Mouse (Mus musculus) urinary bladder, adult 18-20 months (tissue): ENCODE measurements around the gene Hist1h2ba.

Experiments
- DNase-seq, 2 experiments: peaks; one replicate each; pipeline ENCODE4 v3.0.0; 2022; ENCODE audit warnings: low spot score in 2 of 2, mixed read lengths in 2 of 2

The Hist1h2ba gene

DNA sequence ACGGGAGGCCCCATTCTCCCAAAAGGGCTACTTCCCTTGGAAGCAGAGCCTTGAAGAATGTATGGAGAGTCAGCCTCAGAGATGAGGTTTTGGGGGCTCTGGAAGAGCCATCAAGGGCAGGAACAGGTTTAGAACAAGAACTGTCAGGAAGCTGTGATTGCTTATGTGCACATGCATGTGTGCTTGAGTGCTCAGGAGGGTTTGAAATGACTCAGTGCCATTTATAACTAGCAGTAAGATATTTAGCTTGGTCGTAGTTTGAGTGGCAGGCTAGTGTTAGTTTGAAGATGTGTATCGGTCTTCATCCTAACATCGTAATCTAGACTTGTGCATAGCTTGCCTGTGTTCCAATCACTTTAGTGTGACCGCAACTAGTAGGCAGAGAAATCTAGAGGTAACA lies 27.1 kb downstream of the Hist1h2ba start:
- DNase-seq, result no peak

DNA sequence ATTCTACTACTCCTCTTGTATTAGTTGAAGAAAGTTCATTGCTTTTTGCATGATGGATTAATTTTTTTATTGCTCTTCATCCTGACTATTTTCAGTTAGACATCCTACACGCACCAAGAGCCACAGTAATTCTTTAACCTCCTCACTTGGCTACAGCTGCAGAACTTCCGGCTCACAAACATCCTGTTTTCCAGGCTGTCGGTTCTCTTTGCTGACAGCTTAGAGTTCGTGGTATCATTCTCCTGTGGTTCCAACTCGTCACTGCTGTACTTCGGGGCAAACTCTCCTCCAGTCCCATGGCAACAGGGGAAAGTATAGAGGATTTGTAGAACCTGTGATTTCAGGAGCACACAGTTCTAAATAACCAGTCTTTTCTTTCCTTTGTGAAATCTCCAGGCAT lies 35.7 kb downstream of the Hist1h2ba start:
- DNase-seq, result no peak

DNA sequence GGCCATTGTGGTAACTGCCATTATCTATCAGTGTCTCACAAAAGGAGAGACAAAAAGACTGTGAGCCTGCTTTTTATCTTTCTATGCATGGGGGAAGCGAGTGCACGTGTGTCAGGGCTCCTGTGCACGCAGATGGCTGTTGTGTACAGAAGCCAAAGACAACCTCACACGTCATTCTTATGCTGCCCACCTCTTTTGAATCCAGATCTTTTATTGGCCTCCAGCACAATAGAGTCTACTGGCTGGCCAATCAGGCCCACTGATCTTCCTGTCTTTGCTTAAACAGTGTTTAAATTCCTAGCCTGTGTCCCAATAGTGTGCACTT lies 40.7 kb downstream of the Hist1h2ba start:
- DNase-seq, result no peak

DNA sequence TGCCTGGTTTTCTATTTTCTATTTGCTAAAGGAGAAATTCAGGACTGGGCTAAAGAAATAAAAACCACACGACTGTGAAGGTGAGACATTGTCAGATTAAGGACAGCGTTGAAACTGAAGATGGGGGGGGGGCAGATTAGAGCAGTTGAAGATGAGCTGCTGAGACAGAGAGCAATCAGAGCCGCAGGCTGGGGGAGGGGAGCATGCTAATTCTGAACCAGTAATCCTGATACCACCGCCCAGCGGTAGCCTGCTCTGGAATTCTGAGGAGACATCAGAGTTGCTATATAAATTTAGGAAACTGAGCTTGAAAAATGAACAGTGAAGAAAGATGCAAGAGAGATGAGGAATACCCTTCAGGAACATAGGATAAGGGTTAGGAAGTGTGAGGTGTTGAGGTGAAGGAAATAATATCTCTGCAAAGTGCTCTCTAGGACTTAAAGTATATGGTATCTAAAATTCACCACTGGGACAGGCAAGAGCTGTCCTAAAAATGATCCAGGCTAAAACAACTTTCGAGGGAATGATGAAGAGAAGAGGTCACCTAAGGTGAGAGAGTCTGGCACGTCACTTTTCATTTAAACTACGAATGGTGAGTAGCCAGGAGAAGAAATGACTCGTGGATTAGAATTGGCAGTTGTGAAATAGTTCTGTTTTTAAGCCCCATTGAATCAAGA lies 41.2 kb downstream of the Hist1h2ba start:
- DNase-seq, result no peak

DNA sequence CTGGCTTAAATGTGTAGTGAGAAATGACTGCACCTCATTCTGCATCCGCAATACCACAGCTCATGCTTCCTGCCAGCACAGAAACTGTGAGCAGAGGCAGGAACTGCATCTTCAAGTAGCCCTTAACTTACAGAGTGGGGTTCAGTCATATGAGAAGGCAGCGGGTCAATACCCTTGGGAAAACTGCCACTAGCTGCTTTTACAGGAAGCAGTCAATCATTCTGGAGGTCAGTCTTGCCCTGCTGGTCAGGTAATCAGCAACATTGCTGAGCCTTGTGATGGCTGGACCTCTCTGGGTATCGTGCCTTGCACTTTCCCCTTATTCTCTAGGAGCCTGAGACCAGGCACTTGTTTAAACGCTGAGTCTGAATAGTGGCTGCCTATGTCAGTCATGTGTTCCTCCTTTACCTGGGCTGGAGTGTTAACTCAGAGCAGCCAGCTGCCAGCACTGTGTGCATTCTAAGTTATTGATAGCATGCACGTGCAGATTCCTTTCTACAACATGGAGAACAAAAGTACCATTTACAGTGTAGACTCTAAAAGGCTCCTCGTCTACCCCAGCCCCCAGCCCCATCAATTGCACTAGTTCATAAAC lies 44.8 kb downstream of the Hist1h2ba start:
- DNase-seq, result no peak

DNA sequence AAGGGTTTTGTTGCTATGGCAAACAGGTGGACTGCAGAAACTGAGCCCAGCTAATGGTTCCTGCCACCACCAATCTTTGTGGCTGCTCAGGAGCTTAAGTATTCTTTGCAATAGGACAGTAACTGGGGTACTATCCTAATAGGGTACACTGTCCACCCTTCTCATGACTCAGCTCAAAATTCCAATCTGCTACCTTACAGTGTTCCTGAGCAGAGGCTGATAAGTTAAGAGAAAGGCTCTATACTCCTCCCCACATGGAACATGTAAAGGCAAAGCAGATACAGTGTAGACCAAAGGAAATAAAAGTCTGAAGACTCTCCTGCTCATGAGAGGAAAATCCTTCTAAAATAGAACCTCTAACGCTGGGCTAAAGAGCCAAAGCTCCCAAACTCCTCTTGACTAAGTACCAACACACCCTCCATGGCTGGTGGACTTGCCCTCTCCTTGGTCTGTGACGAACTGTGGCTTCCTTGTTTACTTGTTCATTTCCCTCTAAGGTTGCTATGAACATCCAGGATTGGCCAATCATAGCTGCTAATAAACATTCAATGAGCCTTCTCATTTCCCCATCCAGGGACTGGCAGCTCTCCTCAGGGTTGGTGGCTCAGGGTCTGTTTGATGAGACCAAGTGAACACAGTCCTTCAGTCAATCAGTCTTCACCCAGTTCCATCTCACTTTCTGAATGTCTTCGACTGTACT lies 46.8 kb downstream of the Hist1h2ba start:
- no peak for DNase-seq

DNA sequence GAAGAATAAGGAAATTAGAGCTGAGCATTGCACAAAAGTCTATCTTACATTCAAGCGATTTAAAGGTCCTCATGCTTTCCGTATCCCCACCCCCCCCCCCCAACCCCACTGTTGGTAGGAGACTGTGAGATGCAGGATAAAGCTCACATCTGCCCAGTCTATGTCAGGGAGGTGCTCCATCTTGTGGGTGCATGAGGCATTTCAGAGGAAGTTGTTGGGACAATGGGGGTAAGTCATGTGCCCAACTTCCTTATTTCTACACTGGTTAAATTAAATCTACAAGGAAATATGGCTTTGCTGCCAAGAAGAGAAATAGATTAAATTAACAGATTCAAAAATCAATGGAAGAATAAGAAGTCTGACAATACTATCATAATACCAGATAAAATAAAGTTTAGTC lies 48.4 kb downstream of the Hist1h2ba start:
- DNase-seq, result no peak
